Mouse (Mus musculus): ENCODE measurements around the gene Swsap1. TPM values are rescaled to one million over a fixed set of nuclear protein-coding genes. Genes with fewer than 3 reads are reported as not detected.
A peak's percentile ranks its signal among the peaks of the same experiment; 100 is the strongest.

Gene Swsap1
- polyA plus RNA-seq, 1 experiment from 2014 or later, result 9.8 TPM

DNA sequence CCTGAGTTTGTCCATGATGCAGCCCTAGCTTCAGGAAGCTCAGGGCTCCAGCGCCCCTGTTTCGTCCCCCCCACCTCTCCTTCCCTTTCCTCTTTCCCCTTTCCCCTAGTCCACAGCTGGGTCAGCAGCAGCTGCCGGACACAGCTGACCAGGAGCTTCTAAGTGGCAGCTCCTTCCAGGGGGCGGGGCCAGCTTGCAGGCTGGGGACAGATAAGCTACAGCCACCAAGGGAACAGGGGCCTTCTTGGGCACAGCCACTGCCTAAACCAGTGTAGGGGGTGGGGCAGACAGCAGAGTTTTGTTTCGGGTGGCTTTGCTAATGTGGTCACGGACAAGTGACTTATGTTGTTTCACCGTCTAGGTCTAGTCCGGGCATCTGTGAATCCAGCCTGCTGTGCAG is 7.9 kb downstream of the Swsap1 start, which contains the start of gene Epor:
TSS of gene Epor (minus strand) at position 90 of the 400 bp plus-strand sequence.
- DNase-seq (ENCODE audit: low spot score) (peak; percentile 78), ATAC-seq (replicated peaks; ENCODE audit: low FRiP score) (peak; percentile 64)
- peak within 1 kb of the TSS; percentile 91 for H3K4me2 ChIP-seq
- H3K36me3 ChIP-seq (ENCODE audit: control insufficient read depth, insufficient read depth, low read length), result peaks cover 21% of the 10 kb centered on the region
- peak within 1 kb of the TSS; percentile 82 for H3K4me3 ChIP-seq (ENCODE audit: low read depth, low read length)
- no peaks in the 10 kb centered on the region for H3K9me3 ChIP-seq (ENCODE audit: control insufficient read depth, low read length)
- peak within 1 kb of the TSS; percentile 98 for H3K27ac ChIP-seq (ENCODE audit: low read depth, low read length)
- peaks cover 16% of the 10 kb centered on the region for H3K27me3 ChIP-seq (replicated peaks; ENCODE audit: control insufficient read depth, insufficient read depth, low read length)
- peaks cover 25% of the 10 kb centered on the region for H3K4me1 ChIP-seq (replicated peaks; ENCODE audit: control insufficient read depth, insufficient read depth, low read length)
- WGBS, result 16% methylated on average over 8 of the region's 8 CpGs
- peak within 1 kb of the TSS; percentile 90 for H3K9ac ChIP-seq (ENCODE audit: low read depth, low read length)

DNA sequence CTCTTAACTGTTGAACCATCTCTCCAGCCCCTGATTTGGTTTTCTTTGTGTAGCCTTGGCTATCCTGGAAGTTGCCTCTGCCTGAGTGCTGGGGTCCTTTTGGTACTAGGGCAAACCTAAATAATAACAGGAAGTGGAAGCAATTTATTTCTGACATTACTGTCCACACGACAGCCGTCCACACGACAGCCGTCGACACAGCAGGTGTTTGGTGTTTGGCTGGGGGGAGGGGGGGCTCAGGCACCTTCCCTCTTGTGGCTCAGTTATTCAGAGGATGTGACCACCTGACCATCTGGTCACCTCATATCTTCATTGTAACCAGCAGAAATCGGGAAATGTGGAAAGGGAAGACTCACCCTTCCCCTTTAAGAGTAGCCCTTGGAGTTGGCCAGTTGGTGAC is 13.3 kb downstream of the Swsap1 start:
- Histone ChIP-seq H3K4me3 (ENCODE audit: low read depth, low read length) (no peak overlapping the region), H3K9ac (ENCODE audit: low read depth, low read length) (no peak overlapping the region), H3K27ac (ENCODE audit: low read depth, low read length) (no peak overlapping the region), H3K4me2 (no peak overlapping the region), H3K36me3 (ENCODE audit: control insufficient read depth, insufficient read depth, low read length) (no peaks in the 10 kb centered on the region), H3K9me3 (ENCODE audit: control insufficient read depth, low read length) (no peaks in the 10 kb centered on the region), H3K27me3 (replicated peaks; ENCODE audit: control insufficient read depth, insufficient read depth, low read length) (no peaks in the 10 kb centered on the region), H3K4me1 (replicated peaks; ENCODE audit: control insufficient read depth, insufficient read depth, low read length) (peaks cover 4% of the 10 kb centered on the region)
- WGBS, result 59% methylated on average over 6 of the region's 6 CpGs
- DNase-seq (ENCODE audit: low spot score) (no peak), ATAC-seq (replicated peaks; ENCODE audit: low FRiP score) (no peak)

DNA sequence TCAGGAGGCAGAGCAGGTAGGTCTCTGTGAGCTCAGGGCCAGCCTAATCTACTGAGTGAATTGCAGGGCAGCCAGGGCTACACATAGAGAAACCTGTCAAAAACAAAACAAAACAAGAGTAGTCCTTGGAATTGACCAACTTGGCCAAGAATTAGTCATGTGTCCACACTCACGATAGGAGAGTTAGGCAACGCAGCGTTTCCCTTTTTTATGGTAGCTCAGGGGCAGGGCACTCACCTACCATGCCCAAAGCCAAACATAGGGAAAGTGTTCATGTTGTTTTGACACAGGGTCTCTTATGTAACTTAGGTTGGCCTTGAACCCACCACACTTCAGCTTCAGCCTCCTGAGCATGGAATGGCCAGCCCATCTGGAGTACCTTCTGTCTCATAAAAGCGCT is 13.7 kb downstream of the Swsap1 start:
- ATAC-seq (replicated peaks; ENCODE audit: low FRiP score) (no peak), DNase-seq (ENCODE audit: low spot score) (no peak)
- H3K27me3 ChIP-seq (replicated peaks; ENCODE audit: control insufficient read depth, insufficient read depth, low read length), result no peaks in the 10 kb centered on the region
- no peak overlapping the region for H3K27ac ChIP-seq (ENCODE audit: low read depth, low read length)
- H3K9ac ChIP-seq (ENCODE audit: low read depth, low read length), result no peak overlapping the region
- H3K36me3 ChIP-seq (ENCODE audit: control insufficient read depth, insufficient read depth, low read length), result no peaks in the 10 kb centered on the region
- WGBS, result 85% methylated on average over 4 of the region's 4 CpGs
- no peaks in the 10 kb centered on the region for H3K9me3 ChIP-seq (ENCODE audit: control insufficient read depth, low read length)
- H3K4me1 ChIP-seq (replicated peaks; ENCODE audit: control insufficient read depth, insufficient read depth, low read length), result no peaks in the 10 kb centered on the region
- H3K4me3 ChIP-seq (ENCODE audit: low read depth, low read length), result no peak overlapping the region
- no peak overlapping the region for H3K4me2 ChIP-seq

DNA sequence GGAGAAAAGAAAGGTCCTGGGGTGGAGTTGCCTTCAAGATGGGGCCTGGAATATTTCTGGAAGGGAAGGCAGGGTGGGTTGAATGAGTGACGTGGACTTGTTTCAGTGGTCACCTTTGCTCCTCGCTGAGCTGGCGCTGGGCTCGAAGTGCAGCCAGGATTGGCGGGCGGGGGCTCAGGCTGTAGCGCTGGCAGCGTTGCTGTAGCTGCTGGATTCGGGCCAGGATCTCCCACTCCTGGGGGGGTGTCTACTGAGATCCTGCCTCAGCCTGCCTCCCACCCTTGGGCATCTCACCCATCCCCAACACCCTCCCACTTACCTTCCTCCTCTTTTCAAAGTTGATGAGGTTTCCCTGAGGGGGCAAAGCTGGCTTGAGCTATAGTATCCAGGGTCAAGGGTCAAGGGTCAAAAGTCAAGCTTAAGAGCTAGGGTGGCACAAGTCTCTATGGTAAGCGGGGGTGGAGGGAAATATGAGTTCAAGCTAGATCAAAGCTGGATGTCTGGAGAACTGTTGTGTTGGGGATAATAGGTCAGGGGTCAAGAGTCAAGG is 21.1 kb downstream of the Swsap1 start:
- ATAC-seq (replicated peaks; ENCODE audit: low FRiP score) (no peak), DNase-seq (ENCODE audit: low spot score) (no peak)
- H3K4me1 ChIP-seq (replicated peaks; ENCODE audit: control insufficient read depth, insufficient read depth, low read length), result no peaks in the 10 kb centered on the region
- no peak overlapping the region for H3K4me3 ChIP-seq (ENCODE audit: low read depth, low read length)
- peaks cover 25% of the 10 kb centered on the region for H3K27me3 ChIP-seq (replicated peaks; ENCODE audit: control insufficient read depth, insufficient read depth, low read length)
- no peaks in the 10 kb centered on the region for H3K9me3 ChIP-seq (ENCODE audit: control insufficient read depth, low read length)
- no peak overlapping the region for H3K27ac ChIP-seq (ENCODE audit: low read depth, low read length)
- WGBS, result 87% methylated on average over 10 of the region's 10 CpGs
- no peak overlapping the region for H3K9ac ChIP-seq (ENCODE audit: low read depth, low read length)
- H3K4me2 ChIP-seq, result no peak overlapping the region
- H3K36me3 ChIP-seq (ENCODE audit: control insufficient read depth, insufficient read depth, low read length), result no peaks in the 10 kb centered on the region

DNA sequence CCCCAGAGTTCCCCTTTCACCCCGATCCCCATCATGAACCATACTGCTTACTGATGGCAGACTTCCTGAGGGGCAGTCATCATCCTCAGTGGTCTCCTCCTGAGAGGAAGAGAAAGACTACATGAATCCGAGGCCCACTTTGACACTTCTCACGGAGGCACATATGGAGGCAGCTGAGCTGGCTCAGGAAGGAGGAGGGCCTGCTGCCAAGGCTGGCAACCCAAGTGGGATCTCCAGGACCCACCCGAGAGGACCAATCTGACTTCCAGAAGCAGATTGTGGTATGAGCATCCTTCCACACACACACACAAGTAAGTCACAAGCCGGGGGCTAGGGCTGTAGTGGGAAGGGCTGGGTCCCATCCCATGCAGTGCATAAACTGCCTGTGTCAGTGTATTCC is 21.8 kb downstream of the Swsap1 start:
- ATAC-seq (replicated peaks; ENCODE audit: low FRiP score), result no peak
- Histone ChIP-seq H3K36me3 (ENCODE audit: control insufficient read depth, insufficient read depth, low read length) (no peaks in the 10 kb centered on the region), H3K27me3 (replicated peaks; ENCODE audit: control insufficient read depth, insufficient read depth, low read length) (peaks cover 31% of the 10 kb centered on the region), H3K9ac (ENCODE audit: low read depth, low read length) (no peak overlapping the region), H3K4me3 (ENCODE audit: low read depth, low read length) (no peak overlapping the region), H3K4me2 (no peak overlapping the region), H3K4me1 (replicated peaks; ENCODE audit: control insufficient read depth, insufficient read depth, low read length) (no peaks in the 10 kb centered on the region), H3K27ac (ENCODE audit: low read depth, low read length) (no peak overlapping the region), H3K9me3 (ENCODE audit: control insufficient read depth, low read length) (0 out of 2 replicates have a peak, but pooled peaks cover 2% of the 10 kb centered on the region)
- DNase-seq (ENCODE audit: low spot score), result no peak
- WGBS, result 83% methylated on average over 5 of the region's 5 CpGs

DNA sequence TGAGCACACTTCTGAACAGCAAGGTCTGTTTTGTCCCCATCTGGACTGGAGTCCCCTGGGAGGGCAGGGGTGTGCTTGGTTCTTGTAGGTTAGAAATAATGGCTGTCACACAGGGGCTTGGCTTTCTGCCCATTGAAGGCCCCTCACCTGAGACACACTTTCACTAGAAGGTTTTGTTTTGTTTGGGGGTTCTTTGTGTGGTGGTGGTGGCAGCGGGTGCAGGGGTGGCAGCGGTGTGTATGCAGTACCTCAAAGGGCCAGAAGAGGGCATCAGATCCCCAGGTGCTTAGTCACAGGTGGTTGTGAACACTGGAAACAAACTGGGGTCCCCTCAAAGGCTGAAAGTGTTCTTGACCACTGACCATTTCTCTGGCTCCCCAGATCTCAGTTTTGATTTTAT is 22.4 kb downstream of the Swsap1 start:
- H3K27me3 ChIP-seq (replicated peaks; ENCODE audit: control insufficient read depth, insufficient read depth, low read length), result peaks cover 34% of the 10 kb centered on the region
- H3K9ac ChIP-seq (ENCODE audit: low read depth, low read length), result no peak overlapping the region
- no peaks in the 10 kb centered on the region for H3K4me1 ChIP-seq (replicated peaks; ENCODE audit: control insufficient read depth, insufficient read depth, low read length)
- H3K4me3 ChIP-seq (ENCODE audit: low read depth, low read length), result no peak overlapping the region
- ATAC-seq (replicated peaks; ENCODE audit: low FRiP score) (no peak), DNase-seq (ENCODE audit: low spot score) (no peak)
- no peak overlapping the region for H3K4me2 ChIP-seq
- H3K27ac ChIP-seq (ENCODE audit: low read depth, low read length), result no peak overlapping the region
- 0 out of 2 replicates have a peak, but pooled peaks cover 3% of the 10 kb centered on the region for H3K9me3 ChIP-seq (ENCODE audit: control insufficient read depth, low read length)
- no peaks in the 10 kb centered on the region for H3K36me3 ChIP-seq (ENCODE audit: control insufficient read depth, insufficient read depth, low read length)
- 14% methylated on average over 2 of the region's 2 CpGs for WGBS

DNA sequence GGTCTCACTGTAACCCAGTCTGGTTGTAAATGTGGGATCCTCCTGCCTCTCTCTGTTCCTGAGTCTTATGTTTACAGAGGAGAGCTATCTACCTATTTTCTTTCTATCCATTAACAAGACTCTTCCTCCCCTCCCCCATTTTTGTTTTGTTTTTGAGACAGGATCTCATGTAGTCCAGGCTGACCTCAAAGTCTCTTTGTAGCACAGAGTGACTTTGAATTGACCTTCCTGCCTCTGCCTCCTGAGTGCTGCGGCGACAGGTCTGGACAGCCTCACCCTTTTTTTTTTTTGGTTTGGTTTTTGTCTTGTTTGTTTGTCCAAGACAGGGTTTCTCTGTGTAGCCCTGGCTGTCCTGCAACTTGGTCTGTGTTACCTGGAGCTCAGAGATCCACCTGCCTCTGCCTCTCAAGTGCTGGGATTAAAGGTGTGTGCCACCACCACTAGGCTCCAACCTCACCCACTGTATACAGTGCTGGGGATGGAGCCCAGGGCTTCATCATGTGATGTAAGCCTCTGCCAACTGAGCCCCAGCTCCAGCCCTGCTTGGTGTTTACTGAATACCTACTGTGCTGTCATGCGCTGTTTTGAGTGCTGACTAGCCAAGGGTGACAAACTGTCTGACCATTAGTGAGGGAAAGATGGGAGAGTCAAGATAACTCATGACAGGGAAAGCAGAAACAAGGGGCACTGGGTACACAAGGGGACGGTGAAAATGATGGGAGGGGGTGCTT is 23.0 kb downstream of the Swsap1 start:
- WGBS, result 87% methylated on average over 4 of the region's 4 CpGs
- DNase-seq (ENCODE audit: low spot score) (no peak), ATAC-seq (replicated peaks; ENCODE audit: low FRiP score) (no peak)
- Histone ChIP-seq H3K9ac (ENCODE audit: low read depth, low read length) (no peak overlapping the region), H3K36me3 (ENCODE audit: control insufficient read depth, insufficient read depth, low read length) (no peaks in the 10 kb centered on the region), H3K9me3 (ENCODE audit: control insufficient read depth, low read length) (0 out of 2 replicates have a peak, but pooled peaks cover 3% of the 10 kb centered on the region), H3K4me2 (no peak overlapping the region), H3K4me1 (replicated peaks; ENCODE audit: control insufficient read depth, insufficient read depth, low read length) (no peaks in the 10 kb centered on the region), H3K4me3 (ENCODE audit: low read depth, low read length) (no peak overlapping the region), H3K27ac (ENCODE audit: low read depth, low read length) (no peak overlapping the region), H3K27me3 (replicated peaks; ENCODE audit: control insufficient read depth, insufficient read depth, low read length) (peaks cover 40% of the 10 kb centered on the region)

DNA sequence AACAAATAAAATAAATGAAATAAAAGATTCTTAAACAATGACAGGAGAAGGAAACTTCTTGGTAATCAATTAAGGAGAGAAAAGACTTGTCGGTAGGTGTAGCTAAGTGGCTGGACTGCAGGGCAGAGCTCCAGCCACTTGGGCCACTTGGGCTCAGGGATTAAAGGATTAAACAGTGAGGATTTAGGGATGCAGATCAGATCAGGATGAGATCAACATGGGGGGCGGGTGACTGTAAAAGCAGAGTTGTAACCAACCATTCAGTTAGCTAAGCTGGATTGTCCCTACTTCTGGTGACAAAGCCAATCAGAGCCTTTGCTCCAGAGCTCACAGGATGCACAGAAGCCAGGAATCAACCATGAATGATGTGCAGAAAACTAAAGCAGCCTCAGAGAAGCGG is 28.4 kb downstream of the Swsap1 start:
- Histone ChIP-seq H3K27me3 (replicated peaks; ENCODE audit: control insufficient read depth, insufficient read depth, low read length) (peaks cover 89% of the 10 kb centered on the region), H3K4me2 (no peak overlapping the region), H3K9me3 (ENCODE audit: control insufficient read depth, low read length) (0 out of 2 replicates have a peak, but pooled peaks cover 3% of the 10 kb centered on the region), H3K4me3 (ENCODE audit: low read depth, low read length) (no peak overlapping the region), H3K27ac (ENCODE audit: low read depth, low read length) (no peak overlapping the region), H3K9ac (ENCODE audit: low read depth, low read length) (no peak overlapping the region), H3K36me3 (ENCODE audit: control insufficient read depth, insufficient read depth, low read length) (no peaks in the 10 kb centered on the region), H3K4me1 (replicated peaks; ENCODE audit: control insufficient read depth, insufficient read depth, low read length) (no peaks in the 10 kb centered on the region; the same call in 1 of the 2 replicates)
- WGBS, result 15% methylated on average over 3 of the region's 3 CpGs
- DNase-seq (ENCODE audit: low spot score) (no peak), ATAC-seq (replicated peaks; ENCODE audit: low FRiP score) (no peak)

Measured in liver, embryonic 11.5 days (tissue).